Mouse (Mus musculus): ENCODE results near the gene Ankrd33. TPM values are rescaled to one million over a fixed set of nuclear protein-coding genes. Genes with fewer than 3 reads are reported as not detected.

Gene Ankrd33
- polyA plus RNA-seq, 1 experiment from 2014 or later, result not detected

- no peak overlapping the region for H3K4me2 ChIP-seq (replicated peaks)
- H3K9me3 ChIP-seq, result no peaks in the 10 kb centered on the region
- no peaks in the 10 kb centered on the region for H3K36me3 ChIP-seq
- H3K4me1 ChIP-seq, result peaks cover 17% of the 10 kb centered on the region
- H3K27ac ChIP-seq, result no peak overlapping the region
- no peak overlapping the region for H3K4me3 ChIP-seq
- 64% methylated on average over 4 of the region's 4 CpGs for WGBS
- no peak for ATAC-seq (ENCODE audit: insufficient number of reproducible peaks, insufficient read depth, low FRiP score, low TSS enrichment)
- no peak overlapping the region for H3K9ac ChIP-seq
- no peaks in the 10 kb centered on the region for H3K27me3 ChIP-seq
Observed at GRCm38 (mm10) chr15:101088291-101088690, 27.3 kb upstream of the Ankrd33 start.

DNA sequence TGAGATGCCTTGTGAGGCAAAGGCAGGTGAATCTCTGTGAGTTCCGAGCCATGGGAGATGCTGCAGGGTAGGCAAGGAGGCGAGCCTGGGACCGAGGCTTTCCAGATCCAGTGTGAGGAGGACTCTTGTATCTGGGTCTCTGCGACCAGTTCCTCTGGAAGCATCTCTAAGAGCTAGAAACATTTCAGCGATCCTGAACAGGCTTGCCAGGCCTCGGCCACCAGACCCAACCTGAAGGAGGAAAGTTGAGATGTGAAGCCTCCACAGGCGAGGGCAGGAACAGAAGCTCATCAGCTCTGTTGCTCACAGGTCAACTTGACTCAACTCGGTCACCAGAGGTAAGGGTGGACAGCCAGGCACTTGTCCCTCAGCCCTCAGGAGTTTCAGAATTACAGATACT lies 24.0 kb upstream of the Ankrd33 start:
- H3K27me3 ChIP-seq, result no peaks in the 10 kb centered on the region
- no peak overlapping the region for H3K4me3 ChIP-seq
- H3K4me2 ChIP-seq (replicated peaks), result no peak overlapping the region
- ATAC-seq (ENCODE audit: insufficient number of reproducible peaks, insufficient read depth, low FRiP score, low TSS enrichment), result no peak
- peaks cover 39% of the 10 kb centered on the region for H3K4me1 ChIP-seq
- no peaks in the 10 kb centered on the region for H3K9me3 ChIP-seq
- H3K27ac ChIP-seq, result no peak overlapping the region
- WGBS, result 91% methylated on average over 8 of the region's 8 CpGs
- no peaks in the 10 kb centered on the region for H3K36me3 ChIP-seq
- no peak overlapping the region for H3K9ac ChIP-seq

- Histone ChIP-seq H3K27me3 (no peaks in the 10 kb centered on the region), H3K27ac (peak overlapping the region; percentile 57), H3K9ac (no peak overlapping the region), H3K4me2 (replicated peaks) (peak overlapping the region; percentile 22), H3K4me1 (peaks cover 41% of the 10 kb centered on the region), H3K4me3 (no peak overlapping the region), H3K36me3 (no peaks in the 10 kb centered on the region), H3K9me3 (no peaks in the 10 kb centered on the region)
- 29% methylated on average over 14 of the region's 14 CpGs for WGBS
- ATAC-seq (ENCODE audit: insufficient number of reproducible peaks, insufficient read depth, low FRiP score, low TSS enrichment), result 0 out of 2 replicates have a peak, but pooled peaks have one; percentile 16
Observed at GRCm38 (mm10) chr15:101092121-101092828, 23.3 kb upstream of the Ankrd33 start.

GRCm38 (mm10) chr15:101092829-101093648 lies 22.5 kb upstream of the Ankrd33 start:
- peak; percentile 69; the same call in 1 of the 2 replicates for ATAC-seq (ENCODE audit: insufficient number of reproducible peaks, insufficient read depth, low FRiP score, low TSS enrichment)
- Histone ChIP-seq H3K9me3 (no peaks in the 10 kb centered on the region), H3K27ac (peak overlapping the region; percentile 64), H3K36me3 (no peaks in the 10 kb centered on the region), H3K4me3 (no peak overlapping the region), H3K4me2 (replicated peaks) (peak overlapping the region; percentile 22), H3K9ac (no peak overlapping the region), H3K27me3 (no peaks in the 10 kb centered on the region), H3K4me1 (peaks cover 49% of the 10 kb centered on the region)
- 14% methylated on average over 25 of the region's 25 CpGs for WGBS

DNA sequence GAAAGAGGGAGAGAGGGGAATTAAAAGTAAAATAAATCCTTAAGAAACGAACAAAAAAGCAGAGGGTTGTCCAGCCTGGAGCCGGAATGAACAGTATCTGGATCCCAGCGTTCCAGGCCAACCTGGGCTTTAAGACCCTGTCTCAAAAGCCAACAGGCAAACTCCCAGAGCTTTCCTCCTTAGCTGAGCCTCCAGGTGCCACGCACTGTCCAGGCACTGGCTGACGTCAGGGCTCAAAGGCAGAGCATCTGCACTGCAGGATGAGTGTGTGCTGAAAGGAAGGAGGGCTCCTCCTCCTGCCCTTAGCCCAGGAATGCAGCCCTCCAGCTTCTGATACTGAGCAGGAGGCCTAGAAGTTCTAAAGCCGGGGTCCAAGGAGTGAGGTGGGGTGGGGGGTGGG lies 21.6 kb upstream of the Ankrd33 start:
- no peak for ATAC-seq (ENCODE audit: insufficient number of reproducible peaks, insufficient read depth, low FRiP score, low TSS enrichment)
- no peak overlapping the region for H3K9ac ChIP-seq
- no peaks in the 10 kb centered on the region for H3K36me3 ChIP-seq
- H3K9me3 ChIP-seq, result no peaks in the 10 kb centered on the region
- H3K4me3 ChIP-seq, result no peak overlapping the region
- WGBS, result 28% methylated on average over 6 of the region's 6 CpGs
- no peaks in the 10 kb centered on the region for H3K27me3 ChIP-seq
- H3K4me2 ChIP-seq (replicated peaks), result no peak overlapping the region
- peak overlapping the region; percentile 64 for H3K27ac ChIP-seq
- H3K4me1 ChIP-seq, result peaks cover 55% of the 10 kb centered on the region

DNA sequence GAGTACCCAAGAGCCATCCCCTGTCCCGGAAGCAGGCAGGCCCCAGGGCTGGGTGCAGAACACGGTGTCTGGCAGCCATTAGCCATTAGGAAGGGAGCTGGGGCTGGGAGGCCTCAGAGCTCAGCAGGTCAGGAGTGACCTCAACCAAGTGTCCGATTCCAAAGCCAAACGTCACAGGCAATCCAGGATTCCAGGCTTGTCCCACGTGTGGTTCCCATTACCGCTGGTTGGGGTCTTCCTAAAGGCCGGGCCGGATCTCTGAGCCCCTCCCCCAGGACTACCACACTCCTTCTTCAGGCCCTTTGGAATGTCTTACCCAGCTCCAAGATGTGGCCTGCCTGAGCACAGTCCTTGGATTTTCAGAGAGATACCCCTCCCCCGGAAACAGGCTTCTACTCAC lies 20.6 kb upstream of the Ankrd33 start:
- Histone ChIP-seq H3K36me3 (no peaks in the 10 kb centered on the region), H3K27me3 (no peaks in the 10 kb centered on the region), H3K9me3 (no peaks in the 10 kb centered on the region), H3K4me3 (no peak overlapping the region), H3K4me2 (replicated peaks) (no peak overlapping the region), H3K4me1 (peaks cover 56% of the 10 kb centered on the region), H3K27ac (peak overlapping the region; percentile 64), H3K9ac (no peak overlapping the region)
- WGBS, result 17% methylated on average over 9 of the region's 9 CpGs
- ATAC-seq (ENCODE audit: insufficient number of reproducible peaks, insufficient read depth, low FRiP score, low TSS enrichment), result no peak

DNA sequence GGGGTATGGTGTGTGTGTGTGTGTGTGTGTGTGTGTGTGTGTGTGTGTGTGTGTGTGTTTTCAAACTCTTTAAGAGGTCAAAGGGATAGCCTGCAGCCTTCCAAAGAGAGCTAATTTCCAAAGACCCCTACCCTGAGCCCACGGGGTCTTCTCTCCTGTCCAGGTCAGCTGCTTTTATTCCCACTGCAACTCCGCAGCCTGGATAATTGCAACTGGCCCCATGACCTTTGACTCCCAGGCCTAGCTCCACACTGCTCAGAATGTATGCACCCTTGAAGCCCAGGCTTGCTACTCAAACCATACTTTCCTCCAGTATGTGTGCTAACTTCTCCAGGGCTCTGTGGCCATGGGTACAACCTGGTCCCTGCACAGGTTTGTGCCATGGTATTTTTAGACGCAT lies 20.2 kb upstream of the Ankrd33 start:
- no peak for ATAC-seq (ENCODE audit: insufficient number of reproducible peaks, insufficient read depth, low FRiP score, low TSS enrichment)
- no peak overlapping the region for H3K4me2 ChIP-seq (replicated peaks)
- no peaks in the 10 kb centered on the region for H3K27me3 ChIP-seq
- no peaks in the 10 kb centered on the region for H3K36me3 ChIP-seq
- 31% methylated on average over 3 of the region's 3 CpGs for WGBS
- no peaks in the 10 kb centered on the region for H3K9me3 ChIP-seq
- no peak overlapping the region for H3K4me3 ChIP-seq
- H3K4me1 ChIP-seq, result peaks cover 56% of the 10 kb centered on the region
- H3K9ac ChIP-seq, result no peak overlapping the region
- peak overlapping the region; percentile 64 for H3K27ac ChIP-seq

GRCm38 (mm10) chr15:101097985-101098651 lies 17.4 kb upstream of the Ankrd33 start:
- Histone ChIP-seq H3K36me3 (no peaks in the 10 kb centered on the region), H3K4me2 (replicated peaks) (peak overlapping the region; percentile 42), H3K27me3 (no peaks in the 10 kb centered on the region), H3K27ac (peak overlapping the region; percentile 78), H3K4me1 (peaks cover 45% of the 10 kb centered on the region), H3K4me3 (0 out of 2 replicates have a peak overlapping the region, but pooled peaks have one; percentile 1), H3K9ac (peak overlapping the region; percentile 20; the same call in 1 of the 2 replicates), H3K9me3 (no peaks in the 10 kb centered on the region)
- peak; percentile 58 for ATAC-seq (ENCODE audit: insufficient number of reproducible peaks, insufficient read depth, low FRiP score, low TSS enrichment)
- 1% methylated on average over 28 of the region's 28 CpGs for WGBS

- Histone ChIP-seq H3K36me3 (no peaks in the 10 kb centered on the region), H3K27me3 (no peaks in the 10 kb centered on the region), H3K9me3 (no peaks in the 10 kb centered on the region), H3K4me1 (peaks cover 21% of the 10 kb centered on the region), H3K9ac (no peak overlapping the region), H3K4me2 (replicated peaks) (no peak overlapping the region), H3K4me3 (no peak overlapping the region), H3K27ac (no peak overlapping the region)
- 74% methylated on average over 3 of the region's 3 CpGs for WGBS
- no peak for ATAC-seq (ENCODE audit: insufficient number of reproducible peaks, insufficient read depth, low FRiP score, low TSS enrichment)
Observed at GRCm38 (mm10) chr15:101100996-101101395, 14.6 kb upstream of the Ankrd33 start.

DNA sequence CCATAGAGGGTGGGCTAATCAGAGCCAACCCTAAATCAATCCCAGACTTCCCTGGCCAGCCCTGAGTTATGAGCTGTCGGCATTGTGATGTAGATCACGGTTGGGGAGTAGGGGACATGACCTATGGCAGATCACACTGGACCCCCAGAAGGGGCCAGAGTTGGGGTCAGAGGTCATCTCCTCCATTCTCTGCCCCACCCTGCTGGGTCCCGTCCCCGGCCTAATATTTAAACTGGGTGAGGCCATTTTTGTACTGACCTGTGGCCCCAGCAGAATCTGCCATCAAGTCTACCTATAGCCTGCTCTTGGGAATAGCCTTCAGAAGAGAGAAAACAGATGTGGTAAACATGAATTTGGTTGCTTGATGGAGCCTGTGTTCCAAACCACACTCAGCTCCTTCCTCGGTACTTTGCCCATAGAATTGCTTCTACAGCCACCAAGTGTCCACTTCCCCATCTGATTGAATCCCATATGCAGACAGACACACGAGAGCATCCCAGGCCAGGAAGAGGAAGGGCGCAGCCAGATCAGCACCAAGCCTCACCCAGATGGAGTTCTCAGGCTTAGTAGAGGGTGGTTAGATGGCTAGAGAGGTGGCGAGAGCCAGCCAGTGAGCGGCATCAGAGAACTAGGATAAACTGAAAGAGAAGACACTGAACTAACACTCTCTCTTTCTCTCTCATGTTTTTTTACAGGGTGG lies 11.8 kb upstream of the Ankrd33 start:
- WGBS, result 53% methylated on average over 9 of the region's 9 CpGs
- no peaks in the 10 kb centered on the region for H3K9me3 ChIP-seq
- no peak overlapping the region for H3K9ac ChIP-seq
- H3K27me3 ChIP-seq, result no peaks in the 10 kb centered on the region
- H3K4me2 ChIP-seq (replicated peaks), result no peak overlapping the region
- no peaks in the 10 kb centered on the region for H3K36me3 ChIP-seq
- no peak for ATAC-seq (ENCODE audit: insufficient number of reproducible peaks, insufficient read depth, low FRiP score, low TSS enrichment)
- peaks cover 4% of the 10 kb centered on the region for H3K4me1 ChIP-seq
- no peak overlapping the region for H3K27ac ChIP-seq
- H3K4me3 ChIP-seq, result no peak overlapping the region

DNA sequence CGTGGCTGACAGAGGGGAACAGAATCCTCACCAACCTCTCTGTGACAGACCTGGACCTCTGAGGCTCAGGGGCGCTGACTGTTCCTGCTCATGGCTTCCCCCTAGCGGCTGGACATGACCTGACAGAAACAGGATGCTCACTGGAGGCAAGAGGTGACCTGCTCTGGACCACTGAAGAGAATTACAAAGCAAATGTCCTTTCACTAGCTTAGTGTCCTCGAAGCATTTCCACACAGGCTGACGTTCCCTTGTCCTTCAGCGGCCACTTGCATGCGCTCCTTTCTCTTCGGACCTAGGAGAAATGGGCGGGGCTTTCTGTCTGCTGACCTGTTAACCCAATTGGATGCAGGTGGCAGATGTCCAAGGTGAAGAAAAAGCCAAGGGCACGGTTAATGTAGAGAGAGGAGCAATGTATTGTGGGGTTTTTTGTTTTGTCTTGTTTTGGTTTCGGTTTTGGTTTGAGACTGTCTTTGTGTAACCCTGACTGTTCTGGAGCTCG lies 10.0 kb upstream of the Ankrd33 start:
- H3K9me3 ChIP-seq, result no peaks in the 10 kb centered on the region
- no peak overlapping the region for H3K9ac ChIP-seq
- no peaks in the 10 kb centered on the region for H3K4me1 ChIP-seq
- 0 out of 2 replicates have a peak, but pooled peaks have one; percentile 3 for ATAC-seq (ENCODE audit: insufficient number of reproducible peaks, insufficient read depth, low FRiP score, low TSS enrichment)
- H3K4me2 ChIP-seq (replicated peaks), result 0 out of 2 replicates have a peak overlapping the region, but pooled peaks have one; percentile 11
- 15% methylated on average over 12 of the region's 12 CpGs for WGBS
- no peaks in the 10 kb centered on the region for H3K36me3 ChIP-seq
- no peaks in the 10 kb centered on the region for H3K27me3 ChIP-seq
- no peak overlapping the region for H3K27ac ChIP-seq
- H3K4me3 ChIP-seq, result no peak overlapping the region
